Mouse (Mus musculus): ENCODE measurements around the gene Vamp5.

The Vamp5 gene

GRCm38 (mm10) chr6:72366844-72367443, 13.3 kb downstream of the Vamp5 start, which contains the start of gene Rnf181:
Gene Rnf181 (minus strand): TSS chr6:72366956.
- DNase-seq (ENCODE audit: extremely low read depth, low read depth, low spot score), result no peak

- DNase-seq (ENCODE audit: extremely low read depth, low read depth, low spot score), result no peak
Measured at GRCm38 (mm10) chr6:72366304-72366703, 14.0 kb downstream of the Vamp5 start.

GRCm38 (mm10) chr6:72364985-72365384, 15.3 kb downstream of the Vamp5 start:
- DNase-seq (ENCODE audit: extremely low read depth, low read depth, low spot score), result no peak

- DNase-seq (ENCODE audit: extremely low read depth, low read depth, low spot score), result no peak
Measured at GRCm38 (mm10) chr6:72364009-72364408, 16.3 kb downstream of the Vamp5 start.

- DNase-seq (ENCODE audit: extremely low read depth, low read depth, low spot score), result peak; percentile 93
Measured at GRCm38 (mm10) chr6:72362132-72363028, 17.9 kb downstream of the Vamp5 start.

GRCm38 (mm10) chr6:72361121-72361551, 19.1 kb downstream of the Vamp5 start:
- no peak for DNase-seq (ENCODE audit: extremely low read depth, low read depth, low spot score)

GRCm38 (mm10) chr6:72360599-72360935, 19.7 kb downstream of the Vamp5 start:
- no peak for DNase-seq (ENCODE audit: extremely low read depth, low read depth, low spot score)

GRCm38 (mm10) chr6:72359891-72360598, 20.2 kb downstream of the Vamp5 start:
- DNase-seq (ENCODE audit: extremely low read depth, low read depth, low spot score), result no peak

- DNase-seq (ENCODE audit: extremely low read depth, low read depth, low spot score), result no peak
Measured at GRCm38 (mm10) chr6:72359343-72359742, 20.9 kb downstream of the Vamp5 start.

GRCm38 (mm10) chr6:72358086-72358764, 22.0 kb downstream of the Vamp5 start:
- no peak for DNase-seq (ENCODE audit: extremely low read depth, low read depth, low spot score)

GRCm38 (mm10) chr6:72357164-72358079, 22.8 kb downstream of the Vamp5 start:
- DNase-seq (ENCODE audit: extremely low read depth, low read depth, low spot score), result no peak

- DNase-seq (ENCODE audit: extremely low read depth, low read depth, low spot score), result no peak
Measured at GRCm38 (mm10) chr6:72356001-72356532, 24.2 kb downstream of the Vamp5 start.

GRCm38 (mm10) chr6:72355066-72355911, 25.0 kb downstream of the Vamp5 start, which contains the start of gene Tmem150a:
Gene Tmem150a (plus strand): TSS chr6:72355447.
- DNase-seq (ENCODE audit: extremely low read depth, low read depth, low spot score), result no peak

GRCm38 (mm10) chr6:72354025-72354424, 26.2 kb downstream of the Vamp5 start:
- DNase-seq (ENCODE audit: extremely low read depth, low read depth, low spot score), result no peak

GRCm38 (mm10) chr6:72352636-72353405, 27.4 kb downstream of the Vamp5 start:
- DNase-seq (ENCODE audit: extremely low read depth, low read depth, low spot score), result no peak

- no peak for DNase-seq (ENCODE audit: extremely low read depth, low read depth, low spot score)
Measured at GRCm38 (mm10) chr6:72350214-72350613, 30.1 kb downstream of the Vamp5 start.

- DNase-seq (ENCODE audit: extremely low read depth, low read depth, low spot score), result no peak
Measured at GRCm38 (mm10) chr6:72348411-72348810, 31.9 kb downstream of the Vamp5 start.

Data from fat pad, adult 2 months (tissue).